Mouse (Mus musculus): Measurements from ENCODE around the gene Erc2. TPM values are rescaled to one million over a fixed set of nuclear protein-coding genes. Genes with fewer than 3 reads are reported as not detected.

The Erc2 gene
- total RNA-seq, 2 experiments from 2014 or later: 225 to 256 TPM

DNA sequence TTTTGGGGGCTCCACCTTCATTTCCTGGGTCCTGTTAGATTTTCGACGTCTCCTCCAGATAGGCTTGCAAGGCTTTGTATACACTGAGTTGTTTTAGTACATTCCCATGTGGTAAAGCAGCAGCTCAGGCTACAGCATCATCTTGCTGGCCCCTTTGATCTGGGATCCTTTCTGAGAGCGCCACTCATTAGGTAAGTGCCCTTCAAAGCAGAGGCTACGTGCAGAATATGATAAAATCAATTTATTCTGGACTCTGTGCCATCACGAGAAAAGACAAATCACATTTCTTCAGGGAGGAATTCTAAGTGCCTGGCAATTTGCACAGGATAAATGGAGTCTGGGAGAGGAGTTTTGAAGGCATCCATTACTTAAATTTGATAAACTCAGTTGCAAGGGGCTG is 525.0 kb downstream of the Erc2 start:
- DNase-seq (ENCODE audit: extremely low spot score in 1 of 2, low spot score in 1 of 2): no peak

DNA sequence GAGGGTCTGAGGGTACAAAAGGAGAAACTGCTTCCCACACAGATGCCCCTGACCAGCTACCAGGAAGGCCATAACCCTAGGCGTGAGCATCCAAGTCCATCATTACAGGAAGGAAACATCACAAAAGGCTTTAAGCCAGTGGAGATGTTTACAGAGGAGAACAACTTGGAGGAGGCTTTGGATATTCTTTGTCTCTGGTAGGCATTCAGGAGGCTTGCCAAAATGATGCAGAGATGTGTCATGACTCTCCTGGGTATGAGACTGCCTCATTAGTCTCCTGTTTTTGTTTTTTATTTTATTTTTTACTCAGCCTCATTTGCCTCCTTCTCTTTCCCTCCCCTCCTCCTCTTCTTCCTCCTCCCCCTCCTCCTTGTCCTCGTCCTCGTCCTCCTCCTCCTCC is 528.7 kb downstream of the Erc2 start:
- no peak for DNase-seq (ENCODE audit: extremely low spot score in 1 of 2, low spot score in 1 of 2)

DNA sequence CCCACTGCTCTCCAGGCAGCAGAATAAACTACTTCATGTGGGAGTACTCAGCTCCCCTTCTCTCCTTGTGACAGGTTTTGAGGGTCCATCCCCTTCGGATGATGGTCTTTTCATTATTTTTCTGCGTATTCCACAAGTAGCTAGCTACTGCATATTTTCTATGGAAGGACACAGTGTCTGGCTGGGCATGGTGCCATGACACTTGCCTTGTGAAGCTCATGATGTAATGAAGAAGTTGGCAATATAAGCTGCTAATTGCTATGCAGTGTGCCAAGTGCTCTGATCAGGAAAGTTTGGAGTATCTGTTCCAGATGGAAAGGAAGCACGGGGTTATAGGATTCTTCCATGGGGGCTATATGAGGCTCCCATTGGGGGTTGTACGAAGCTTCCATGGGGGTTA is 533.5 kb downstream of the Erc2 start:
- no peak for DNase-seq (ENCODE audit: extremely low spot score in 1 of 2, low spot score in 1 of 2)

DNA sequence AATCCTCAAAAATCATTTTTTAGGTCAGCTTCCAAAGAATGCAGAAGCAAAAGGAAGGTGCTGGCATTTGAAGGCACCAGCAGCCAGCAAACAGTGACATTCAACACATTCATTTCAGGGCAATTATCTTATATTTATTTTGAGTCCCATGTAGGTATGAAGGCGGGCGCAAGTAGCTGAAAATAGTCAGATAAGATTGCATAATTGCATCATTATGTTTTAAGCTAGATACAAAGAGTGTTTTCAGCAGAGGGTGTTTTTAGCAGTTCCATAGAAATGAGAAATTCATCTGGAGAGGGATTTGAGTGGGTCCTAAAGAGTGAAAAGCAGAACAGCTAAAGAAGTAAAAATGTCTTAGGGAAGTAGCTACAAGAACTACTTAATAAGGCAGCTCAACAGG is 538.6 kb downstream of the Erc2 start:
- no peak for DNase-seq (ENCODE audit: extremely low spot score in 1 of 2, low spot score in 1 of 2)

DNA sequence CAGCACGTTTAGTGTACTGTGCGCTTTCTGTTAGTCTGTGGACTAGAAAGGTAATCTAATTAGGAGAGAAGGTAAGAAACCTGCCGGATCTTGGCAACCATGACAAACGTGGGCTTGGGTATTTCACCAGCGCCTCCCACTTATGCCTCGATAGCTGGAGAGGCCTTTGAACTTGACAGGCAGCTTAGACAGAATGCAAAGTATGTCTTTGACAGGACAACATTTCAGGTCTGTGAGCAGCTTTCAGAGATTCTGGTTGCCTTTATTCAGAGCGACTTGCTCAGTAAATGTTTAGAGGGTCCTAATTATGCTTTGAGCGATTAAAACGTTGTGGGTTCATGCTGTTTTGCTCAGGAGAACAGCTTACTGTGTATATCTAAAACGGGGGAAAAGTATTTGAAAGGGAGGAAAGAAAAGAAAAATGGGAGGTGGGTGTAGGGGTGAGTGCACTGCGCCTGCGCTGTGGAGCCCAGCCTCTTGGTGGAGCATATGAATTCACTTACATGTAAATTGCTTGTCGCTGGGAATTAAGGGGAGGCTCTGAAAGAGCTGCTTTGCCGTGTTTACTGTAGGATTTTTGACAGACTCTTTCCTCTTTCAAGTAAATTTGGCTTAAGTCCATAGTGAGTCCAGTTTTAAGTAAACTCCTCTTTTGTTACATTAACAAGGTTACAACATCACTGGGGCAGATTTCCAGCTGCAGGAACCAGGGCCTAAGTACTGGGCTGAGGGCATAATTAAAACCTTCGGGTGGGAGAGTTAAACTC is 542.6 kb downstream of the Erc2 start:
- no peak for DNase-seq (ENCODE audit: extremely low spot score in 1 of 2, low spot score in 1 of 2)

DNA sequence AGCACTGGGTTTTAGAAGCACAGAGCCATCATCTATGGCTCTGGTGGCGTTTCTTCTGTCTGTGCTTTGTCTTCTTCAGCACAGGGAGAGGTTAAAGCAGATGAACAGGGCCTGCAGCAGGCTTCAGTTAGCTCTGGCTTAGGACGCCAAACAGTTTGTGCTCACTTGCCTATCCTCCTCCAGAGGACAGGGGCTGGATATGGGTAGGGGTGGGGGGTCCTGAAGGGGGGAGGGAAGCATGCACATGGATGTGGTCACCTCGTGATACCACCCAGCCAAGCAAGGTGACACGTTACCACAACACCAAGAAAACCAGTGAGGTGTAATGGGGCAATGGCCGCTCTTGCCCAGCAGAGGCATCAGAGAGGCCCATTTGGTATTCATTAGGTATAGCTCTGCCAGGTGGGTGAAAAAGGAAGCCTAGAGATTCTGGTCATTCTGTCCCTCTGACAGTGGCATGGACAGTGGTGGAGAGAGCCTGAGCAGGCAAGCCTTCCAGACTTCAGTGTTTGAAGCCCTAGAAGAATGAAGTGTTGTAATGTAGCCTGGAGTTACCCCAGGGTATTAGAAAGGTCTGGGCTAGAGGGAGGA is 543.5 kb downstream of the Erc2 start:
- DNase-seq (ENCODE audit: extremely low spot score in 1 of 2, low spot score in 1 of 2): no peak

DNA sequence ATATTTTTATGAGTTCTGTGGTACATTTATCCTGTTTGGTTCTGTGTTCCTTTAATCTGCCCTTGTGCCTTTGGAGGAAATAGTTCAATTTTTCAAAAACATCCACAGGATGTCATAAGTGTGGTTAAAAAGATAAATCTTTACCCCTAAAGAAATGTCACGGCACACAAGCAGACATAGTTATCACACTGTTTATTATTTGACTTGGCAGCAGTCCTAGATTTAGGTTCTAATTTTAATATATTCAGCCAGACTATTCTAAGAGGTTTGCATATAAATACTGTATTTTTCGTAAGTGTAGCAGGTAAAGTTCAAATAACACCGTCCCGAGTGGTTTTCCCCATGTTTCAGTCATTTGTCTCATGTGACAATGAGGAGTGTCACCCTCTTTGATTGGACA is 548.5 kb downstream of the Erc2 start:
- no peak for DNase-seq (ENCODE audit: extremely low spot score in 1 of 2, low spot score in 1 of 2)

DNA sequence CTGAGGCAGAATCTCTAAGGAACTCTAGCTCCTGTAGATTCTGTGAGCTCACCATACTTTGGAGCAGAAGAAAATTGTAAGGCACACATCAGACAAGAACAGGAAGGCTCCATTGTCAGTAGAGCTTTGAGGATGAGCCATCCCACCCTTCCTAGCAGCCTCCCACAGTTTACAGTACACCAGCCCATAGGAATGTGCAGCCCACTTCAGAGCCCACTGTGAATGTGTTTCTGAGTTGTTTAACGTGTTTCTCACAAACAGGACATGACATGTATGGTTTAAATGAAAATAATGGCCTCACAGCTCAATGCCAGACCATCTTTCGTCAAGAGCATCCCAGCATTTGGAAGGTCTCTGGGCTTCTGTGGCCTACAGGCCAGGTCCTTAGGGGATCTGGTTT is 549.1 kb downstream of the Erc2 start:
- no peak for DNase-seq (ENCODE audit: extremely low spot score in 1 of 2, low spot score in 1 of 2)

DNA sequence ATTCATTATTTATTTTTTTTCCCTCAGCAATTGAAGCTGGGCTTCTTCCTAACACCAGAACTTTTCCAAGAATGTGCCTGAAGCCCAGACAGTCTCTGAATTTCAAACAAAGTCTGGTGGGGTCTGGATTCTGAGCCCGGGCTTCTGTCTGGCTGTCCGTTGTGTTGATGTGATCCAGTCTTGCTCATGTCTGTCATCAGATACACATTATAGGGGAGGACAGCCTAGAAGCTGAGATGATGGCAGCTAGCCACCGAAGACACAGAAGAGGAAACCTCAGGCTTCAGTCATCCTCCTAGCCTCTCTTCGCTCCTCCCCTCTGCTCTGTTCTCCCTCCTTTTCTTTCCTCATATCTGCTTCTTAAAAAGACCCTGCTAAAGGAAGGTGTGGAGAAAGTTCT is 551.5 kb downstream of the Erc2 start:
- DNase-seq (ENCODE audit: extremely low spot score in 1 of 2, low spot score in 1 of 2): no peak

DNA sequence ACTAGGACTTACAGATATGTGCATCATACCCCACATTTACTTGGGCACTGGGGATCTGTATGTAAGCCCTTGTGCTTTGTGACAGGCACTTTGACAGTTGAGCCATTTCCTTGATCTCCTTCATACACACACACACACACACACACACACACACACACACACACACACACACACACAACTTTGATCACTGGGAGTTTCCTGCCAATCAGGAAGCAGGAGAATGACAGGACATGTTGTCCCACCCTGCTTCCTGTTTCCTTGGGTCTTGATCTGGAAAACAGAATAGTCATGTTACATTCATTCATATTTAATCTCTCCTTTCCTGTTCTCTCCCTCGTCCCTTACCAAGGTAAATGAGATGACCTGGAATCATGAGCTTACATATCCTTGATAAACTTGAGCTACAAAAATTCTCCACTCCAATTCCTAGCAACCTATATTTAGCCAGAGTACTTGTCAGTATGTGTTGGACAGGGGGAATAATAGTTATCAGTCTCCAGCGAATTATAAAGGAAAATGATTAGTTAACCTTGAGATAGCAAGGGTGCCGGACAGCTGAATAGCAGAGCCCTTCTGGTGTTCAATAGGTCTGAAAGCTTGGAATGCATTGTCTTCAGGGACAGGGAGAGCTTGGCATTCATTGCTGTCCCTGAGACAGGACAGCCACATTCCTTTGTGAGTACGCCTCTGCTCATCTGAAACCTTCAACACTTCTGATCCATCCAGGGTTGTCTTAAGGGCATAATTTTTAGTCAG is 559.0 kb downstream of the Erc2 start:
- no peak for DNase-seq (ENCODE audit: extremely low spot score in 1 of 2, low spot score in 1 of 2)

DNA sequence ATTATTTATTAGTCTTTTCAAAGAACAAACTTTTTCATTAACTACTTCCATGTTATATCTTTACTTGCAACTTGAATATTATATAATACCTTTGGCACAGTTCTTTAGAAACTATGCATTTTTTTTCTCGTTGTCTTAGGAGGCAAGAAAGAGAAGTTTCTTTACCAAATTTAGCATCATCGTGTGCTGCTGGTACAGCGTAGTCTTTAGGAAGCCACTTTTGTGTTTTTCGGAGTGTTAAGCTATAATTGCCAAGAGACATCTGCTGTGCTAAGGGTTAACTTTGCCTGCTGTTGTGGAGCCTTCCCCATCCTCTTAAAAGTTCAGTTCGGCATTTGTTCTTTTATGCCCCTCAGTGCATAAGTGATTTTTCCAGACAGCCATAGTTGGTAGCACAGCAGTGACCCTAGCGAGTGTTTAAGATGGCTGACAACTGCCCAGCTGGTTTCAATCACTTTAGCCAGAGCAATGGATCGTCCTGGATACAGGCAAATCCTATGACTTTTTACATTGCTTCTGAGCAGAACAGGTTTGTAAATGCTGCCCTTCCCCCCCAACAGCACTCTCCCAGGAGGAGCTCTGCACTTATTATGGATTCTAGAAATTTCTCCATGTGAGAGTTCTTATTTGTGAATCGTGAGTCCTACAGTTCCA is 570.6 kb downstream of the Erc2 start:
- DNase-seq (ENCODE audit: extremely low spot score in 1 of 2, low spot score in 1 of 2): no peak

DNA sequence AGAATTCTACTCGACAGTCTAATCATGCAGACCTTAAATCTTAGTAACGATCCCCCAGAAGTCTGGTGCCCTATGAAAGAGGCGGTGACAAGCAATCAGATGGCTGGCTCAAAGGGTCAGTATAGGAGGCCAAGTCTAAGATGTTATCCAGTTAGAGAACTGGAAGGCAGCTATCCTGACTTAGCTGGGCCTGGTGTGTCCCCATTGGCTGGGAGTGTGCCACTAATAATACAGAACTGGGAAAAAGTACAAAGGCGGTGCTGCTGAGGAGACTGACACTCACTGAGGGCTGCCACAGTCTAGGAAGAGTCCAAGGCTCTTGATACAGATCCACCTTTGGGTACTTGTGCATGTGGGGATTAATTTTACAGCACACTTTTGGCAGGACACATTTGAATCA is 581.6 kb downstream of the Erc2 start:
- DNase-seq (ENCODE audit: extremely low spot score in 1 of 2, low spot score in 1 of 2): no peak

DNA sequence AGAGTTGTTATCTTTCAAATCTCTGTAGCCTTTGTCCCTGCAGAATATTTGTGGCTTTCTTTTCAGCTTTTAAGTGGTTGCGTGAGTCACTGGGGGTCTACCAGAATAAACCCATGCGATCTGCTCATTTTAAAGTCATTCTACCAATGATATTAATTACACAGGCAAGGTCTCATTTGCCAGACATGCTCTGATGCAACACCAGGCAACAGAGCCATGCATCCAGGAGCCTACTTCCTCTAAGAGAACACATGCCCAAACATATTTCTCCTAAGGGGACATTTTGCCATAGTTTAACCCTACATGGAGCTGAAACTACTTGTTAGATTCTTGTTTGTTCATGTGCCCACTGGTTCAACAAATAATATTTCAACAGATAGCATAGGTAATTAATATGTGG is 584.1 kb downstream of the Erc2 start:
- no peak for DNase-seq (ENCODE audit: extremely low spot score in 1 of 2, low spot score in 1 of 2)

DNA sequence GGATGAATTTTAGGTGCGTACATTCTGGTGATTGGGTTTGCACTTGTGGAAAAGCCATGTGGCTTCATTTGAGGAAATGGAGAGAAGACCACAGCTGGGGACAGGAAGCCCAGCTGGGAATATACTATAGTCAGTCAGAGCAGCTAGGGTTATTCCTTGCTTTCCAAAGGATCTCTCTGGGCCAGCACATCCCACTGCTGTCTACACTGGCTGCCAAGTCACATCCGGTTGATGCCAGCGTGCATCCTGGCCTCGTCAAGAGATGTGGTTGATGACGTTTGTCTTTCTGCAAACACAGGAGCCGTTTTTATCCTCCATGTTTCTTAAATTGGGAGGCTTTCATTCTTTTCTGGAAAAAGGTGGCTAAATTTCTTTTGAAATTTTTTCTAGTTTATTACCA is 603.3 kb downstream of the Erc2 start:
- DNase-seq (ENCODE audit: extremely low spot score in 1 of 2, low spot score in 1 of 2): no peak

DNA sequence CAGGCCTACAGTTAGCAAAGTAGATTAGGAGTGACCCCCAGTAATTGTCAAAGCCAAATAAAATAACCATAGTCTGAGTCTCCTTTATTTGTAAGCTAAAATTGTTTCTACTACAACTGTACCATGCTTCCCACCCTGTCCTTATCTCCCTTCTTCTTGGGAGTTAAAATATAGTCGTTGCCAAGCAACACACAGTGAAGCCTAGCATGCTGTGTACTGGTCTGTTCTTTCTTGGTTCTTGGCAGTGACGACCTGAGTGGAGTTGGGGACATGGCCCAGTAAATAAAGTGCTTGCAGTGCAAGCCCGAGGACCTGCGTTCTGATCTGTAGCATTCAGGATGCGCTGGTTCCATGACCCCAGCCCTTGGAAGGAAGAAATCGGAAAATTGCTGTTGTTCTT is 608.3 kb downstream of the Erc2 start:
- no peak for DNase-seq (ENCODE audit: extremely low spot score in 1 of 2, low spot score in 1 of 2)

DNA sequence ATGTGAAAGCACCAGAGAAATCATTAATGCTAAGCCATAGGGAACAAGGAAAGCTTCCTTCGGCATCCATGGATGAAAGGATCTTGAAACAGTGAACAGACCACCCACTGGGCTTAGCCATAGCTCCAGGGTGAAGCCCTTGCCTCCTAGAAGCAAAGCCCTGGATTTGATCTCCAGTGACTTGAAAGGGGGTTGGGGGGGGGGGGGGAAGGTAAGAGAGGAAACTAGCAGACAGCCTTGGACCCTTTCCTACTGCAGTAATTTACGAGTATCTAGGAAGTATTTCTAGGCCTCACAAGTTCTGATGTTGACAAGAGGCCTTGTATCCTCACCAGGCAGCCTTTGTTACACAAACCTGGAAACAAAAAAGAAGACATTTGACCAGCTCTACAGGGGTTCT is 609.0 kb downstream of the Erc2 start:
- DNase-seq (ENCODE audit: extremely low spot score in 1 of 2, low spot score in 1 of 2): no peak

DNA sequence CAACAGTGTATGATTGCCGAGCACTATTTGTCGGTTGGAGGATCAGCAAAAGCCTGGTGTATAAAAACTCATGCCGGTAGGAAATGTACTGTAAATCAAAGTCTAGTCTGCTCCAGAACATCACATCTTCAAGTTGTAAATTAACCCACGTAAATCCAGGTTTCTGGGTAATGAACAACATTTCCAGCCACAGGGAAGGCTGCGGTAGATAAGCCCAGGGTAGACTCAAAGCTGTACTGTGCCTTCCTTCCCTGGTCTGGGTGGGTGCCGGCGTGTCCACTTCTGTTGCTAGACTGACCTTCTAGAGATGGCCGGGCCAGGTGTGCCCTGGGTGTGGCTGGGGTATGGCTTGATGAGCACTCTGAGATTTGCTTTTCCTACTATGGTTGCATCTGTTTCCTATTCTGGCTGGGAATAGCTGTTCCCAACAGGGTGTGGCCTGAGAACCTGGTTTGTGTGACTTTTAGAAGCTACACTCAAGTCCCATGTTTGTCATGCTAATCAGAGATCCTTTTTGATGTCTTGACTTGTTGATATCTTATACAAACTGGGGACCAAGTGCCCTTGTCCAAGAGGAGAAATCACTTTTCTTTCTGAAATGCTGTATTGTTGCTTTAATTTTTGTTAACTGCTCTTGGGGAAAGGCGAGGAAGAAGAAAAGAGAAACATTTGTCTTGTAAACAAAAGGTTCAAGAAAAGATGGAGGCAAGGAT is 616.3 kb downstream of the Erc2 start:
- no peak for DNase-seq (ENCODE audit: extremely low spot score in 1 of 2, low spot score in 1 of 2)

DNA sequence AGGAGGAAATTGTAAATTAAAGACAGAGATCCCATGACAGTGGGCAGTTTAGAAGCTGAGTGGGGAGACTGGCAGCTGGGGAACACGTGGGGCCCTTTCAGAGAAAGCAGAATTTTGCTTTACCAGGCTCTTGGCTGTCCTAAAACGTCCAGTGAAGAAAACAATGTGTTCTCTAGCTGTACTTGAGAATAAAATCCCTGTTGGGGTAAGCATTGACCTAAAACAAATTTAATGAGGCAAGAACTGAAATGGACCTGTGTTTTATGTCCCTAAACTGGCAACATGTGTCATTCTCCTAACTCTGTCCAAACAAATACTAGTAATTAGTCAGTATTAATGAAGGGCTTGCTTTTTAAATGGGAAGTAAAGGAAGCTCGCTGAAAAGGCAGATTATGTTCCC is 617.9 kb downstream of the Erc2 start:
- DNase-seq (ENCODE audit: extremely low spot score in 1 of 2, low spot score in 1 of 2): no peak

DNA sequence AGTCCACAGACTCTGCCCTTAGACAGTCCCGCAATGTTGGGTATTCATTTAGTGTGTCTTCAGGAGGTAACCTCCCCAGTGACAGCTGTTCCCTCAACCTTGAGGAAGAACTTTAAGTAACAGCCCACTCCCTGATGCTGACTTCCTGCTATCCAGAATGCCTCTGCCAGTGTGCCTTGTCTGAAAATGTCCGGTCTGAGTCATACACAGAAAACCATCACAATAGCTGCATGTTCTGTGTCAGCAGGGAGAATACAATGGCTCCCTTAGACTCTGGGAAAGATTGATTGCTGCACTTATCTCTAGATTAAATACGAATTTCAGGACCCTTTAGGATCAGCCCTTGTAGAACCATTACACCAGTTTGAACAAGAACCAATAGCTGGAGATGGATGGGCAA is 620.5 kb downstream of the Erc2 start:
- DNase-seq (ENCODE audit: extremely low spot score in 1 of 2, low spot score in 1 of 2): no peak

DNA sequence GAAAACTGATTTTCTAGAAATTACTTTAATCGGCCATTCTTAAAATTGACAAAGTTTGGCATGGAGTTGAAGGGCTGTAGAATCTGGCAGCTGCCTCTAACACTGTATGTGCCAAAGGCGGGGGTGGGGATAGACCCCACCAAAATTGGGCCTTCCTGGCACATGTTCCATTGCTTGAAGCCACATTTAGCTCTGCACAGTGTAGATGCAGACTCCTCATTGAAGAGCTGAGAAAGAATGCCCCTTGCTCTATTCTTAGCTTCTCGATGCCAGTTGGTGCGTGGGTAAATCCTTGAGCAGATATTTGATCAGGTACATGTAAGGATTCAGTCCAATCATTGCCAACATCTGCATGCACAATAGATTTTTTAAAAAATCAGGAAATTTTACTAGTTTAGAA is 621.2 kb downstream of the Erc2 start:
- DNase-seq (ENCODE audit: extremely low spot score in 1 of 2, low spot score in 1 of 2): no peak

DNA sequence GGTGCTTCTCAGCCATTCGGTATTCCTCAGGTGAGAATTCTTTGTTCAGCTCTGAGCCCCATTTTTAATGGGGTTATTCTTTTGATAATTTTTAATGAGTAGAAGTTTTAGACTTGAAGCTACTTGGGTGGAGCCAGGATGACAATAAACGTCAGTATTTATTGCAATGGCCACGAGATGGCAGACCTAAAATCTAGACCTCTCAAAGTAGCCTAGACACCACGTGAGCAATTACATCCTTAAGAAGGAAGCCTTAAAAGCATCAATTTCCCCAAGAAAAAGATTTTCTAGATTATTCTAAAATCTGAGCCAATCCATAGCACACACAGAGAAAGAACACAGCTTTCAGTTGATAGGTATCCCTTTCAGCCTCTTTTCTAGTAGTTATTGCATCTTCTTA is 640.5 kb downstream of the Erc2 start:
- no peak for DNase-seq (ENCODE audit: extremely low spot score in 1 of 2, low spot score in 1 of 2)

Data from layer of hippocampus, postnatal 25 days (tissue).